Comparison of ENCODE assay signal across 5 mouse cellular contexts in genomic region chr7:92506378-92506777, GRCm38 (mm10).
"Had no signal": no experiment of that assay in that cellular context is flagged by ENCODE, and none has a peak within 500 bp of the region (broad histone marks: within the 10 kb centered on the region; RNA-seq: fewer than 3 reads in every experiment).

No protein-coding gene starts in this region.

- DNase-seq: kidney, adult 18-20 months; kidney, postnatal 14 days; left cerebral cortex, postnatal 4 days; lung, adult 18-20 months; thymus, postnatal 14 days had no signal
